Mouse (Mus musculus) liver, postnatal 0 days (tissue): ENCODE measurements around the gene Zfyve1.

Experiments
- CTCF ChIP-seq: sonication (generic); IDR thresholded peaks from 2 replicates; pipeline ENCODE4 v1.5.1; 2016; ENCODE audit warnings: antibody characterized with exemption, low read depth
- EP300 ChIP-seq: IDR thresholded peaks from 2 replicates; pipeline ENCODE4 v1.6.1; 2016; ENCODE audit warnings: antibody characterized with exemption, low read depth, mild to moderate bottlenecking

DNA sequence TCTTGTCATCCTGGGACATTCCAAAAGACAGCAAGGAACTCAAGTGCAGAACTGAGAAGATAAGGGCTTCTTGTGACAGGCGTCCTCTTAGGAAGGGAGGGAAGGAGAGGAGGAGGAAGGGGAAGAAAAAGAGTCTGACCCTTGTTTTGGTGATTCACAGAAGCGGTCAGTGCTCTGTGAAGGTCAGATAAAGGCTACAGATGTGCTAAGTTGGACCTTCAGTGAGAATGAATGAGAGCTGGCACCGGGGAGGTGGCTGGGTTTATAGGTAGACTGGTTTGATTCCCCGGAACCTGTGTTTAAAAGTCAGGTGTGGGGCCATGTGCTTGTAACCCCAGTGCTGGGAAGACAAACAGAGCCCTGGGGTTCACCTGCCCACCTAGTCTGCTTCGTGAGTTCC, 68.4 kb downstream of the Zfyve1 start:
- TF ChIP-seq CTCF (no peak), EP300 (no peak)
